Mouse (Mus musculus) intestine, embryonic 15.5 days (tissue): ENCODE data around the gene Hormad2. TPM values are rescaled to one million over a fixed set of nuclear protein-coding genes. Genes with fewer than 3 reads are reported as not detected.

ENCODE experiments used
- ATAC-seq: fragments of 200-750 bp; cut with Nextera tagmentation; 2 replicates; pipeline ENCODE4 v1.8.0; 2017; ENCODE audit warnings: moderate TSS enrichment, moderate library complexity
- H3K27ac ChIP-seq: fragments of 300-500 bp; sonication (generic); 2 replicates; pipeline ENCODE4 v1.5.1; 2015; ENCODE audit warnings: mild to moderate bottlenecking, inconsistent platforms
- H3K27me3 ChIP-seq: fragments of 300-500 bp; sonication (generic); replicated peaks from 2 replicates; pipeline ENCODE4 v1.6.1; 2015; ENCODE audit warnings: inconsistent platforms
- H3K36me3 ChIP-seq: fragments of 300-500 bp; sonication (generic); 2 replicates; pipeline ENCODE4 v1.6.1; 2015; ENCODE audit warnings: inconsistent platforms
- H3K4me1 ChIP-seq: fragments of 300-500 bp; sonication (generic); replicated peaks from 2 replicates; pipeline ENCODE4 v1.6.1; 2015; ENCODE audit warnings: inconsistent platforms
- H3K4me2 ChIP-seq: fragments of 300-500 bp; sonication (generic); replicated peaks from 2 replicates; pipeline ENCODE4 v1.6.1; 2015; ENCODE audit warnings: mild to moderate bottlenecking, inconsistent platforms
- H3K4me3 ChIP-seq: fragments of 300-500 bp; sonication (generic); replicated peaks from 2 replicates; pipeline ENCODE4 v1.5.1; 2015; ENCODE audit warnings: inconsistent platforms
- H3K9ac ChIP-seq: fragments of 300-500 bp; sonication (generic); 2 replicates; pipeline ENCODE4 v1.6.1; 2015; ENCODE audit warnings: inconsistent platforms
- H3K9me3 ChIP-seq: fragments of 300-500 bp; sonication (generic); 2 replicates; pipeline ENCODE4 v1.6.1; 2016; ENCODE audit warnings: inconsistent platforms
- WGBS: fragments of 180-500 bp; shearing (Covaris S2); methylation state at CpG from one replicate; pipeline ENCODE4 v1.1.7; 2015; 5-methylcytosine and 5-hydroxymethylcytosine counted together
- polyA plus RNA-seq: library from polyadenylated mRNA; unstranded; fragments of >200 nt; fragmentation: Nextera tagmentation; extraction: Ambion mirVana; gene quantifications from 2 replicates; pipeline ENCODE4 v1.2.1, GENCODE M21; 2015

Hormad2 gene
- polyA plus RNA-seq, 1 experiment from 2014 or later = 0.35 TPM

DNA sequence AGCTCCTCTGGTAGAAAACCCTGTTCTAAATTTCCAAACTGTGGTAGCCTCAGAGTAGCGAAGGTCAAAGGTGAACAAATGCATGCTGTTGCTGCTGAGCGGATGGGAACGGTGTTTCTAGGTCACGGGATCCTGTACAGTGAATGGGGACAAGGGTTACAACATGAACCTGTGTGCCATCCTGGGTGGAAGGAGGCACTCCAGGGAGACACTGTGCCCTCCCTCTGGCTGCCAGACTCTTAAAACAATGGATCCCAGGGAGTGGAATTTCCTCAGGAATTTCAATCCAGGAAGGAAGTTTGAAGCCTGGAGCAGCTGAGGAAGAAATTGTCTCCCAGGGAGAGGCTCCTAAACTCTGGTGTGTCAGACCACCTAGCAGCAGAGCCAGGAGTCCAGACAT lies 25.3 kb upstream of the Hormad2 start:
- no peak overlapping the region for H3K4me2 ChIP-seq

DNA sequence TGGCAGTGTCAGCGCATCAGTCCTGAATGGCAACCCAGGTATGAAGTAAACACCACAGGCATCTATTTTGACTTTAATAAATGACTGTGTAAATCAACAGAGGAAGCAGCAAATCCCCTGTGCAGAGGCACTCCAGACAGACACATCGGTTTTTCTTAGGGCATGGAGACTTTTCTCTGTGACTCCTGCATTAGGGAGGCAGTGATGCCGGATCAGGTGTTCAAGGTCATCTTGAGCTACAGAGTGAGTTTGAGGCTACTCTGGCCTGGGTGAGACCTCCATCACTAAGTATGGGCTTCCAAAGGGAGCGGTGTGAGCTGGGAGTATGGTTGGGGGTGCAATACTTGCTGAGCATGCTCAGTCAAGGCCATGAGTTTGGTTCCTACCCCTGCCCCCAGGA lies 23.7 kb upstream of the Hormad2 start:
- no peak overlapping the region for H3K4me2 ChIP-seq
- no peaks in the 10 kb centered on the region for H3K27me3 ChIP-seq
- no peak overlapping the region for H3K9ac ChIP-seq
- no peak overlapping the region for H3K4me3 ChIP-seq
- ATAC-seq = no peak
- 0 out of 2 replicates have a peak, but pooled peaks cover 2% of the 10 kb centered on the region for H3K4me1 ChIP-seq
- WGBS = 84% methylated on average over 4 of the region's 4 CpGs
- H3K27ac ChIP-seq = no peak overlapping the region
- no peaks in the 10 kb centered on the region for H3K36me3 ChIP-seq
- no peaks in the 10 kb centered on the region for H3K9me3 ChIP-seq

More for the DNA sequence above, 25.3 kb upstream of the Hormad2 start:
- H3K9me3 ChIP-seq = no peaks in the 10 kb centered on the region
- no peaks in the 10 kb centered on the region for H3K4me1 ChIP-seq
- H3K4me3 ChIP-seq = no peak overlapping the region
- 67% methylated on average over 4 of the region's 4 CpGs for WGBS
- H3K36me3 ChIP-seq = no peaks in the 10 kb centered on the region
- ATAC-seq = no peak
- H3K9ac ChIP-seq = no peak overlapping the region
- no peak overlapping the region for H3K27ac ChIP-seq
- no peaks in the 10 kb centered on the region for H3K27me3 ChIP-seq

DNA sequence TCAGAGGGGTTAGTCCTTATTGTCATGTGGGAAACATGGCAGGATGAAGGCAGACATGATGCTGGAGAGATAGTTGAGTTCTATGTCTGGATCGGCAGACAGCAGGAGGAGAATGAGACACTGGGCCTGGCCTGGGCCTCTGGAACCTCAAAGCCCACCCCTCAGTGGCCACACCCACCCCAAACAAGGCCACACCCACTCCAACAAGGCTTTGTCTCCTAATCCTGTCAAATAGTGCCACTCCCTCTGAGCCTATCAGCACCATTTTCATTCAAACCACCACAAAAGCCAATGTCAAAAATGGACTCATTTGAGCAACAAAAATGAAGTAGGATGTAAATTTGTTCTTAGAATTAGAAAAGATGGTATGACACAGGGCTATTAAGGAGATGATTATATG lies 23.3 kb upstream of the Hormad2 start:
- 0 out of 2 replicates have a peak, but pooled peaks cover 2% of the 10 kb centered on the region for H3K4me1 ChIP-seq
- H3K27ac ChIP-seq = no peak overlapping the region
- H3K4me3 ChIP-seq = no peak overlapping the region
- WGBS = 71% methylated on average over 1 of the region's 1 CpGs
- H3K4me2 ChIP-seq = no peak overlapping the region
- H3K9ac ChIP-seq = no peak overlapping the region
- H3K36me3 ChIP-seq = no peaks in the 10 kb centered on the region
- H3K9me3 ChIP-seq = no peaks in the 10 kb centered on the region
- H3K27me3 ChIP-seq = no peaks in the 10 kb centered on the region
- no peak for ATAC-seq

DNA sequence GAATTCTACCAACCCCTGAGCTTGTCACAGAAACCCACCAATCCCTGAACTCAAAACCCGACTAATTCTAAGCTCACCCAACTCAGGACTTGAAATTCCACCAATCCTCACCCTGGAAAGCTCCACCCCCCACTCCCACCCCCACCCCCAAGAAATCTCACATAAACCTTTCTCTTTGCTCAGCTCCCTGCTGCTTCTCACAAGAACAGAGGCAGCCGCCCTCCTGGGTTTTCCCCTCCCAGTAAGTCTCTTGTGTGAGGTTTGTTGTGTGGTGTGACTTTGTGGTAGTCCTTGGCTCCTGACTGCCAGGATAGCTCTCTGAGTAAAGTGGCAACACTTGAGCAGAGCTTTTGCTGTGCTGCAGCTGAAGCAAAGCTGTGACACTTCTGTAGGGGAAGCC lies 22.0 kb upstream of the Hormad2 start:
- ATAC-seq = no peak
- Histone ChIP-seq H3K36me3 (no peaks in the 10 kb centered on the region), H3K9ac (no peak overlapping the region), H3K4me1 (0 out of 2 replicates have a peak, but pooled peaks cover 2% of the 10 kb centered on the region), H3K4me2 (no peak overlapping the region), H3K4me3 (no peak overlapping the region), H3K27ac (no peak overlapping the region), H3K27me3 (no peaks in the 10 kb centered on the region), H3K9me3 (no peaks in the 10 kb centered on the region)
- WGBS = 30% methylated on average over 2 of the region's 2 CpGs

DNA sequence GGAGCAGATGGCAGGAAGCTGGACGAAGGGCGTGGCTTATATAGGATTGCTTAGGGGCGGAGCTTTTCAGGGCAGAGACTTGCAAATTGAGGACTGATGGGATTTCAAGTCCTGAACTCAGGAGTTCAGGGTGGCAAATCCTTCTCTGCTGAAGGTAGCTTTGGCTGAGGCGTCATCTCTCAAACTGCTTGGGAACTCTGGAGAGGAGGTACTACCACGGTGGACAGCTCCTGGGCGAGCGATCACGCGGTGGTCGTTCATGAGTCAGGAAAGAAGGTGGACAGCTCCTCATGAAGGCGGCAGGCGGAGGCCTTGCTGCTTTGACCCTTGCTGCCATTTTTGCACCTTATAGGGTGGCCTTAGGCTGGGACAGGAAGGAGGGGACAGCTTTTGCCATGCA lies 20.2 kb upstream of the Hormad2 start:
- H3K4me1 ChIP-seq = 0 out of 2 replicates have a peak, but pooled peaks cover 2% of the 10 kb centered on the region
- peak; percentile 31; the same call in 1 of the 2 replicates for ATAC-seq
- H3K36me3 ChIP-seq = no peaks in the 10 kb centered on the region
- WGBS = 18% methylated on average over 12 of the region's 12 CpGs
- H3K4me3 ChIP-seq = no peak overlapping the region
- no peak overlapping the region for H3K9ac ChIP-seq
- no peak overlapping the region for H3K4me2 ChIP-seq
- H3K9me3 ChIP-seq = no peaks in the 10 kb centered on the region
- H3K27ac ChIP-seq = no peak overlapping the region
- H3K27me3 ChIP-seq = no peaks in the 10 kb centered on the region

DNA sequence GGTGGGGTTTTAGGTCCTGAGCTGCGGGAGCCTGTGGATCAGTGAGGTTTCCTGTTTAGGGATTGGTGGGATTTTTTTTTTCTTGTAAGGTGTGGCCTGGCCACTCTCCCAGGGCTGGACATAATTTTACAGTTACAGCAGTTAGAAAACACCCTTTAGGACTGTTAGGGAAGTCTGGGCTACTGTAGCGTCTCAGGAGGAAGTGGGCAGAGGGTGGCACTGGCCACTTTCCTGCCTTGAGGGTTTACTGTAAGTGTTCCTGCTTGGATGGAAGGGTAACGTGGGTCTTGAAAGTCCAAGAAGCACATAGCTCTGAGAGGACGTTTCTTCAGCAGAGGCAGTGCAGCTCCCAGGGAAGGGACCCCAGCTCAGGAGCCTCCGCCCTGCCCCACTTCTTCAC lies 19.7 kb upstream of the Hormad2 start:
- WGBS = 55% methylated on average over 5 of the region's 5 CpGs
- ATAC-seq = no peak
- Histone ChIP-seq H3K27me3 (no peaks in the 10 kb centered on the region), H3K27ac (no peak overlapping the region), H3K4me2 (no peak overlapping the region), H3K4me1 (0 out of 2 replicates have a peak, but pooled peaks cover 2% of the 10 kb centered on the region), H3K4me3 (no peak overlapping the region), H3K9ac (no peak overlapping the region), H3K36me3 (no peaks in the 10 kb centered on the region), H3K9me3 (no peaks in the 10 kb centered on the region)

DNA sequence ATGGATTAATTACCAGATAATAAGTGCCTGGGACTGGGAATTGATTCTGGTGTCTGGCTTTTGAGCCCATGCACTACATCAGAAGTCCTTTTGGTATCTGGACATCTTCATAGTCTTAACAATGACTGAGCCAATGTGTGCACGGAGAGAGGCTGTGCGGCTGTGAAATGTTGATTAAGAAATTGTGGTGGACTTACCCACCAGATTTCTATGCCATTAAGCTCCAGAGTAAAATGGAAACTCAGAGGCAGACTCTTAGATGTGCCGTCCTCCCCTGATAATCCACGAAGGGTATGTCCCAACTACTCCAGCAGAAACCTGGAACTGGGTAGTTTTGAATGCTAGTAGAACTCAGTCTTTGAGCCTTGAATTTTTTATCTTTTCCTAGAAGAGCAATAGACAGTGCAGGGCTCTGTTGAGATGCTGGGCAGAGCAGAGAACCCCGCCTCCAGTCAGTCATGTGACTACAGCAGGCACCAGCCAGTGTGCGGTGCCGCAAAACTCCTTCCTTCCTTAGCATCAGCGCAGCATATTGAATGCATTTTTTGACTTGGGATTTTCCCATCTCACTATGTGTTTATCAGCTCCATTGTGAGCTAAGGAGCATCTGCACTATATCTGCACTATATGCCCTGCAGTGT lies 14.1 kb upstream of the Hormad2 start:
- no peaks in the 10 kb centered on the region for H3K27me3 ChIP-seq
- H3K4me1 ChIP-seq = peaks cover 6% of the 10 kb centered on the region; the same call in 1 of the 2 replicates
- no peak overlapping the region for H3K4me2 ChIP-seq
- H3K36me3 ChIP-seq = no peaks in the 10 kb centered on the region
- no peak for ATAC-seq
- no peak overlapping the region for H3K9ac ChIP-seq
- H3K9me3 ChIP-seq = no peaks in the 10 kb centered on the region
- H3K4me3 ChIP-seq = no peak overlapping the region
- H3K27ac ChIP-seq = no peak overlapping the region
- WGBS = 71% methylated on average over 8 of the region's 8 CpGs

DNA sequence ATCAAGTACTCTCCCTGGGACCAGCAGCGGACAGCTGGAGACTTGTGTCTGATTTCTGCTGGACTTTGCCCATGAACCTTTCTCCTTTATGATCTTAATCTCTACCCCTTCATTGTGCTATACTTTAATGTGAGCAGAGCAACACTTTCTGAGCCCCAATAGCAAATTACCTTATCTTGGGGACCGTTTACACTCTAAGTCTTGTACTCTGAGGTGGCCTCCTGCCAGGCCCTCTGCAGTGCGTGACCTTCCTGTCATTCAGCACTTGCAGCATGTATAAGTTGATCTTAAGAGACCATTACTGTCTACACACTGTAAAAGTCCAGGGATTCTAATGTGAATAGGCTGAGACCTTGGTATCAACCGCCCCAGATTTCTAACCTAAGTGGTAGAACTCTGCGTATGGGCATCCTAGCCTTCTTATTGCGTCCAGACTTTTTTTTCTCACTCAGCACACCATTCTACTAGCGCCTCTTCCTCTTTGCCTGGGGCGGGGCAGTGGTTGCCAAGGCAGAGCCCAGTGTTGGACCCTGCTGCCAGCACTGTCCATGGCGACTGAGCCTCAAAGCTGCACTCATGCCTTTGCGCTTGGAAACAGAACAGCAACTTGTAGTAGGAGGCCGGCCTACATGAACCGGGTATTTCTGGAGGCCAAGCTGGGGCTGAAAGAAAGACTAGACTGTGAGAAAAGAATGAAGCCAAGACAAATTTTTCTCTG lies 11.7 kb upstream of the Hormad2 start:
- no peak overlapping the region for H3K9ac ChIP-seq
- no peak overlapping the region for H3K4me2 ChIP-seq
- 72% methylated on average over 12 of the region's 12 CpGs for WGBS
- peaks cover 6% of the 10 kb centered on the region; the same call in 1 of the 2 replicates for H3K4me1 ChIP-seq
- no peak overlapping the region for H3K4me3 ChIP-seq
- no peaks in the 10 kb centered on the region for H3K36me3 ChIP-seq
- ATAC-seq = peak; percentile 95
- H3K9me3 ChIP-seq = no peaks in the 10 kb centered on the region
- no peaks in the 10 kb centered on the region for H3K27me3 ChIP-seq
- H3K27ac ChIP-seq = no peak overlapping the region

DNA sequence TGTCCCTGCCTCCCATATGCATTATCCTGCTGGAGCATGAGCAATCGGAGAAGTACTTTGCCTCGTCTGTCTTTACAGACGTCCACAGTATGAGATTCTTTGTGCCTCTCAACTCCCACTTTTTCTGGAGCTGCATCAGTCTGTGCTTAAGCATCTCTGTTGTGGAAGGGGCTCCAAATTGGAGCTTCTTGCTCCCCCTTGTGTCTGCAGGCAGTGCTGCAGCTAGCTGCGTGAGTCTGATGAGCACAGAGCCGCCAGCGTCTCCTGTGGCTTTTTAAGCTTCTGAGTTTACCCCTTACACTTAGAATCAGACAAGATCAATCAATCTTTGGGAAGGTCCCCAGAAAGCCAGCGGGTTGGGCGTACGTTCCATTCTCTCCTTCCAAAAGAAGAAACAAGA lies 10.2 kb upstream of the Hormad2 start:
- no peak overlapping the region for H3K27ac ChIP-seq
- H3K9ac ChIP-seq = no peak overlapping the region
- no peaks in the 10 kb centered on the region for H3K9me3 ChIP-seq
- ATAC-seq = peak; percentile 30; the same call in 1 of the 2 replicates
- 25% methylated on average over 9 of the region's 9 CpGs for WGBS
- H3K36me3 ChIP-seq = no peaks in the 10 kb centered on the region
- H3K4me2 ChIP-seq = no peak overlapping the region
- no peak overlapping the region for H3K4me3 ChIP-seq
- peaks cover 6% of the 10 kb centered on the region; the same call in 1 of the 2 replicates for H3K4me1 ChIP-seq
- no peaks in the 10 kb centered on the region for H3K27me3 ChIP-seq

DNA sequence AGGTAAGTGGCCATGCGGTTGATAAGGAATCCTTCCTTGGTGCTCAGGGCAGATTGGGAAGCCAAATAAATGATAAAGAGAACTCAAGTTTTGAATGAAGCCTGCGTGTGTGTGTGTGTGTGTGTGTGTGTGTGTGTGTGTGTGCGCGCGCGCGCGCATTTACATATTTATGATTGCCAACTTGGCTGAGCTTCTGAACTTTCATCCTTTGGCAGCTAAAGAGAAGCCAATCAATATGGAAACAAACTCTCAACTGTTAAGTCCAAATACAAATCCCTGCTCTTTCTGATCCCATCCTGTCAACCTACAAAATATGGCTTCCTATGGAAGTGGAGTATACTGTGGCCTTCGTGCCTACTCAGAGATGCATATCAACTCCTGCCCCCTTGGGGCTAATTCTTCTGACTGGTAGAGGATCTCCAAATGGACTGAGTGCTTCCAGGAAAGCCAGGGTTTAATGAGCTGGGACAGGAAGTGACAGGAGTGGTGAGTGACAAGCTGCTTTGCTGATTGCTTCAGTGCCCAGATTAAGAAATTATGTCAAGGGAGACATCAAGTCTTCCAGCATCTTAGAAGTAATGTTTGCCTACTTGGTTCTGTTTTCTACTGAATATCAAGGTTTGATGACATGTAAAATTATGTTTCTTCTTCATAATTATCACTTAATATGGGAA lies 5.4 kb upstream of the Hormad2 start:
- 93% methylated on average over 9 of the region's 9 CpGs for WGBS
- Histone ChIP-seq H3K9me3 (no peaks in the 10 kb centered on the region), H3K27me3 (no peaks in the 10 kb centered on the region), H3K4me1 (no peaks in the 10 kb centered on the region), H3K4me2 (no peak overlapping the region), H3K4me3 (no peak overlapping the region), H3K27ac (no peak overlapping the region), H3K36me3 (no peaks in the 10 kb centered on the region), H3K9ac (no peak overlapping the region)
- no peak for ATAC-seq

DNA sequence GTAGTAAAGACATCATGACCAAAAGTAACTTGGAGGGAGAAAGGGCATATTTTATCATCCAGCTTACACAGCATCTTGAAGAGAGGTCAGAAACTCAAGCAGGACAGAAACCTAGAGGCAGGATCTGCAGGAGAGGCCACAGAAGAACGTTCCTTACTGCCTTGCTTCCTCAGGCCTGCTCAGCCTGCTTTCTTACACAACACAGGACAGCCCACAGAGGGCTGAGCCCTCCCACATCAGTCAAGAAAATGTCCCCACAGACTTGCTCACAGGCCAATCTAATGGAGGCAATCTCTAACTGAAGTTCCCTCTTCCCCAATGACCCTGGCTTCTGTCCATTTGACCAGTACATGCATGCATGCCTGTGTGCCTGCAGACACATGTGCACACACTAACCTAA lies 1.4 kb upstream of the Hormad2 start:
- no peak for ATAC-seq
- H3K9me3 ChIP-seq = no peaks in the 10 kb centered on the region

DNA sequence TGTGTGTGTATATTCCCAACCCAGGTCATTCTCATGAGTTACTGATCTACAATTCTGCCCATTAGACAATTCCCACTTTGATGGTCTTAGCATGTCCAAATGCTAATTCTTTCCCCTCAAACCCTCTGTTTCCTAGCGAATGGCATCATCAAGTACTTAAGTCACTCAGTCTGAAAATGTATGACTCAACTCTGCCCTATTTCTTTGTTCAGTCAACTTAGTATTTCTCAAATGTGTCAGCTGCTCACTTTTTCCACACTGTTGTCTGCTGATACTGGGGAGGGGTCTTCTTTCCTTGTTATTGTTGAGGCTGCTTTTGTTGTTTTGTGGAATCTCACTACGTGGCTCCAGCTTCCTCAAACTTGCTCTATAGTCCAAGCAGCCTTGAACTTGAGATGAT lies 2.7 kb downstream of the Hormad2 start:
- H3K4me3 ChIP-seq = no peak overlapping the region
- H3K9ac ChIP-seq = no peak overlapping the region
- no peak overlapping the region for H3K27ac ChIP-seq
- H3K4me1 ChIP-seq = no peaks in the 10 kb centered on the region
- WGBS = 84% methylated on average over 2 of the region's 2 CpGs
- no peaks in the 10 kb centered on the region for H3K9me3 ChIP-seq
- no peak overlapping the region for H3K4me2 ChIP-seq
- no peaks in the 10 kb centered on the region for H3K27me3 ChIP-seq
- no peaks in the 10 kb centered on the region for H3K36me3 ChIP-seq
- ATAC-seq = no peak

More for the DNA sequence above, 1.4 kb upstream of the Hormad2 start:
- Histone ChIP-seq H3K27ac (no peak overlapping the region), H3K4me2 (no peak overlapping the region), H3K4me1 (no peaks in the 10 kb centered on the region), H3K27me3 (no peaks in the 10 kb centered on the region), H3K36me3 (no peaks in the 10 kb centered on the region), H3K9ac (no peak overlapping the region), H3K4me3 (no peak overlapping the region)
- WGBS = 26% methylated on average over 1 of the region's 1 CpGs
